Mouse (Mus musculus) spleen, adult 2 months (tissue): ENCODE measurements at regions not wholly inside any gene's neighbourhood (a gene's known extent, or its start where the extent isn't known, plus 50 kb on each side); places are given as distances from the start of the nearest gene placed in this dataset.

Source experiments
- DNase-seq, 2 experiments: peaks; one replicate each; pipeline versions ENCODE4 v3.0.0 to v3.0.0-alpha.2; 2012 to 2021; ENCODE audit warnings: low spot score in 2 of 2, low read depth in 1 of 2
- H3K27ac ChIP-seq: fragments of 200-500 bp; 2 replicates; pipeline ENCODE4 v1.5.1; 2012; ENCODE audit warnings: low read length, inconsistent platforms; ENCODE audit not compliant: insufficient read depth
- H3K27me3 ChIP-seq: fragments of 200-500 bp; 2 replicates; pipeline ENCODE4 v1.6.1; 2012; ENCODE audit warnings: mild to moderate bottlenecking, moderate library complexity, low read length, inconsistent platforms; ENCODE audit not compliant: control insufficient read depth, insufficient read depth
- H3K36me3 ChIP-seq: fragments of 200-500 bp; 2 replicates; pipeline ENCODE4 v1.6.1; 2012; ENCODE audit warnings: mild to moderate bottlenecking, low read length, inconsistent platforms; ENCODE audit not compliant: control insufficient read depth, insufficient read depth
- H3K4me1 ChIP-seq: fragments of 200-500 bp; 2 replicates; pipeline ENCODE4 v1.6.1; 2011; ENCODE audit warnings: inconsistent platforms; ENCODE audit not compliant: control insufficient read depth, insufficient read depth, insufficient read length
- H3K4me3 ChIP-seq: fragments of 200-500 bp; 2 replicates; pipeline ENCODE4 v1.5.1; 2011; ENCODE audit warnings: mild to moderate bottlenecking, inconsistent platforms; ENCODE audit not compliant: insufficient read depth, insufficient read length; ENCODE audit errors: extremely low read depth
- CTCF ChIP-seq: fragments of 200-500 bp; IDR thresholded peaks from 2 replicates; pipeline ENCODE4 v1.5.1; 2011; ENCODE audit warnings: mild to moderate bottlenecking, inconsistent platforms; ENCODE audit not compliant: insufficient read depth, insufficient read length, insufficient replicate concordance; ENCODE audit errors: extremely low read depth
- POLR2A ChIP-seq: fragments of 200-500 bp; IDR thresholded peaks from 2 replicates; pipeline ENCODE4 v1.6.1; 2011; ENCODE audit warnings: low read depth, low read length, inconsistent platforms
- WGBS: fragments of 180-500 bp; shearing (Covaris S2); methylation state at CpG from one replicate; pipeline ENCODE4 v1.1.7; 2018; 5-methylcytosine and 5-hydroxymethylcytosine counted together

- no peaks in the 10 kb centered on the region for H3K36me3 ChIP-seq
- no peak for DNase-seq
- no peaks in the 10 kb centered on the region for H3K27me3 ChIP-seq
- WGBS, result 85% methylated on average over 4 of the region's 4 CpGs
- no peaks in the 10 kb centered on the region; the same call in 1 of the 2 replicates for H3K4me1 ChIP-seq
- no peak overlapping the region for H3K27ac ChIP-seq
- H3K4me3 ChIP-seq, result no peak overlapping the region
- TF ChIP-seq CTCF (no peak), POLR2A (no peak)
Measured at GRCm38 (mm10) chr11:117426651-117427050, 57.5 kb upstream of the Gm11733 start.

- Histone ChIP-seq H3K4me3 (no peak overlapping the region), H3K27ac (no peak overlapping the region), H3K36me3 (no peaks in the 10 kb centered on the region), H3K27me3 (no peaks in the 10 kb centered on the region), H3K4me1 (no peaks in the 10 kb centered on the region; the same call in 1 of the 2 replicates)
- no peak for TF ChIP-seq POLR2A
- TF ChIP-seq CTCF, result no peak
- DNase-seq, result no peak
- WGBS, result 91% methylated on average over 17 of the region's 17 CpGs
Measured at GRCm38 (mm10) chr11:117427808-117428510, 56.2 kb upstream of the Gm11733 start.

GRCm38 (mm10) chr11:117429326-117429752, 54.8 kb upstream of the Gm11733 start:
- 84% methylated on average over 10 of the region's 10 CpGs for WGBS
- H3K27me3 ChIP-seq, result no peaks in the 10 kb centered on the region

GRCm38 (mm10) chr11:117429894-117430293, 54.3 kb upstream of the Gm11733 start:
- Histone ChIP-seq H3K36me3 (no peaks in the 10 kb centered on the region), H3K27ac (no peak overlapping the region), H3K4me1 (no peaks in the 10 kb centered on the region), H3K4me3 (no peak overlapping the region), H3K27me3 (no peaks in the 10 kb centered on the region)
- no peak for TF ChIP-seq CTCF
- no peak for TF ChIP-seq POLR2A
- DNase-seq, result no peak
- WGBS, result 66% methylated on average over 8 of the region's 8 CpGs

More at GRCm38 (mm10) chr11:117429326-117429752, 54.8 kb upstream of the Gm11733 start:
- H3K36me3 ChIP-seq, result no peaks in the 10 kb centered on the region
- DNase-seq, result no peak
- H3K27ac ChIP-seq, result no peak overlapping the region
- no peak for TF ChIP-seq POLR2A
- no peak for TF ChIP-seq CTCF
- H3K4me3 ChIP-seq, result no peak overlapping the region
- no peaks in the 10 kb centered on the region for H3K4me1 ChIP-seq

GRCm38 (mm10) chr11:117434056-117434455, 50.1 kb upstream of the Gm11733 start:
- Histone ChIP-seq H3K27ac (no peak overlapping the region), H3K36me3 (no peaks in the 10 kb centered on the region), H3K4me1 (no peaks in the 10 kb centered on the region), H3K27me3 (no peaks in the 10 kb centered on the region), H3K4me3 (no peak overlapping the region)
- DNase-seq, result no peak
- TF ChIP-seq POLR2A (no peak), CTCF (no peak)
